Mouse (Mus musculus) forebrain, embryonic 16.5 days (tissue): ENCODE results near the gene Ncoa4. TPM values are rescaled to one million over a fixed set of nuclear protein-coding genes. Genes with fewer than 3 reads are reported as not detected.
"Not testable (repeated sequence)": the region's sequence is repeated elsewhere in the genome, so short reads cannot be mapped to it uniquely, and the experiment has no call there.

Experiments
- ATAC-seq: fragments of 200-750 bp; cut with Nextera tagmentation; 2 replicates; pipeline ENCODE4 v1.8.0; 2017; ENCODE audit warnings: mild to moderate bottlenecking, moderate library complexity
- H3K27ac ChIP-seq: fragments of 300-500 bp; sonication (generic); 2 replicates; pipeline ENCODE4 v1.5.1; 2014; ENCODE audit warnings: low read length, control low read depth
- H3K27me3 ChIP-seq: fragments of 300-500 bp; sonication (generic); replicated peaks from 2 replicates; pipeline ENCODE4 v1.6.1; 2014; ENCODE audit warnings: low read length; ENCODE audit not compliant: control insufficient read depth, insufficient read depth
- H3K36me3 ChIP-seq: fragments of 300-500 bp; sonication (generic); 2 replicates; pipeline ENCODE4 v1.6.1; 2014; ENCODE audit not compliant: control insufficient read depth, insufficient read depth
- H3K4me1 ChIP-seq: fragments of 300-500 bp; sonication (generic); replicated peaks from 2 replicates; pipeline ENCODE4 v1.6.1; 2014; ENCODE audit warnings: low read length; ENCODE audit not compliant: control insufficient read depth, insufficient read depth
- H3K4me2 ChIP-seq: fragments of 300-500 bp; sonication (generic); 2 replicates; pipeline ENCODE4 v1.6.1; 2014; ENCODE audit warnings: mild to moderate bottlenecking, low read length, control low read depth
- H3K4me3 ChIP-seq: fragments of 300-500 bp; sonication (generic); replicated peaks from 2 replicates; pipeline ENCODE4 v1.5.1; 2014; ENCODE audit warnings: mild to moderate bottlenecking, low read length, control low read depth
- H3K9ac ChIP-seq: fragments of 300-500 bp; sonication (generic); replicated peaks from 2 replicates; pipeline ENCODE4 v1.6.1; 2014; ENCODE audit warnings: low read depth, low read length, control low read depth
- H3K9me3 ChIP-seq: fragments of 300-500 bp; sonication (generic); 2 replicates; pipeline ENCODE4 v1.6.1; 2016; ENCODE audit warnings: low read length; ENCODE audit not compliant: control insufficient read depth
- WGBS: fragments of 180-500 bp; shearing (Covaris S2); extraction: QIAGEN DNeasy Blood & Tissue Kit; methylation state at CpG from one replicate; pipeline ENCODE4 v1.1.7; 2014; 5-methylcytosine and 5-hydroxymethylcytosine counted together
- polyA plus RNA-seq: library from polyadenylated mRNA; unstranded; fragments of >200 nt; fragmentation: Nextera tagmentation; extraction: Ambion mirVana; gene quantifications from 2 replicates; pipeline ENCODE4 v1.2.1, GENCODE M21; 2015

Ncoa4 gene
- polyA plus RNA-seq, 1 experiment from 2014 or later = 115 TPM

- Histone ChIP-seq H3K4me2 (no peak overlapping the region), H3K9ac (no peak overlapping the region), H3K27ac (no peak overlapping the region), H3K4me1 (no peaks in the 10 kb centered on the region), H3K36me3 (peaks cover 25% of the 10 kb centered on the region), H3K27me3 (no peaks in the 10 kb centered on the region), H3K9me3 (no peaks in the 10 kb centered on the region), H3K4me3 (no peak overlapping the region)
- 89% methylated on average over 6 of the region's 6 CpGs for WGBS
- ATAC-seq = no peak
Measured at GRCm38 (mm10) chr14:32180861-32181260, 21.2 kb downstream of the Ncoa4 start.

GRCm38 (mm10) chr14:32183846-32184245 lies 24.2 kb downstream of the Ncoa4 start:
- Histone ChIP-seq H3K36me3 (peaks cover 33% of the 10 kb centered on the region), H3K27ac (no peak overlapping the region), H3K4me3 (no peak overlapping the region), H3K9me3 (no peaks in the 10 kb centered on the region), H3K4me2 (no peak overlapping the region), H3K9ac (no peak overlapping the region), H3K27me3 (no peaks in the 10 kb centered on the region), H3K4me1 (no peaks in the 10 kb centered on the region)
- 92% methylated on average over 4 of the region's 4 CpGs for WGBS
- no peak for ATAC-seq

GRCm38 (mm10) chr14:32190627-32191391 lies 31.1 kb downstream of the Ncoa4 start:
- H3K36me3 ChIP-seq = peaks cover 25% of the 10 kb centered on the region
- H3K4me2 ChIP-seq = no peak overlapping the region
- no peaks in the 10 kb centered on the region for H3K4me1 ChIP-seq
- H3K9me3 ChIP-seq = no peaks in the 10 kb centered on the region
- no peaks in the 10 kb centered on the region for H3K27me3 ChIP-seq
- ATAC-seq = no peak
- WGBS = 93% methylated on average over 6 of the region's 6 CpGs
- H3K9ac ChIP-seq = no peak overlapping the region
- no peak overlapping the region for H3K27ac ChIP-seq
- no peak overlapping the region for H3K4me3 ChIP-seq

DNA sequence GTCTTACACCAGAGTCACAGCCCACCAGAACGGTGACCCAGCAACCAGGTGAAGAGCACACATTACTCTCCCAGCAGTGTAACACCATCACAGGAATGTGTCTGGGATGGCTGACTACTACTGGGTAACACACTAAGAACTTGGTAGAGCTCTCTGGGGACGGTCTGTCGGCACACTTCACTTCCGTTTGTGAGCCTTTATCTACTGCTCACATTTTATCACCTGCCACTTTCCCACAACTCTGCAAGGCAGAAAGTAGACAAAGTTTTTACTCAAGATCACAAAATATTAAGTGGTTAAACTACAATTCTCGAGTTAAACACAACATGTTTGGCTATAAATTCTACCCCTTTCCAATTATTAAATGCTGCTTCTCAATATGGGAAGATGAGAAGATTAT lies 32.3 kb downstream of the Ncoa4 start:
- no peaks in the 10 kb centered on the region for H3K4me1 ChIP-seq
- H3K4me2 ChIP-seq = no peak overlapping the region
- no peaks in the 10 kb centered on the region for H3K9me3 ChIP-seq
- peaks cover 25% of the 10 kb centered on the region for H3K36me3 ChIP-seq
- no peak overlapping the region for H3K27ac ChIP-seq
- no peak overlapping the region for H3K9ac ChIP-seq
- H3K4me3 ChIP-seq = no peak overlapping the region
- H3K27me3 ChIP-seq = no peaks in the 10 kb centered on the region
- 96% methylated on average over 5 of the region's 5 CpGs for WGBS
- ATAC-seq = no peak

DNA sequence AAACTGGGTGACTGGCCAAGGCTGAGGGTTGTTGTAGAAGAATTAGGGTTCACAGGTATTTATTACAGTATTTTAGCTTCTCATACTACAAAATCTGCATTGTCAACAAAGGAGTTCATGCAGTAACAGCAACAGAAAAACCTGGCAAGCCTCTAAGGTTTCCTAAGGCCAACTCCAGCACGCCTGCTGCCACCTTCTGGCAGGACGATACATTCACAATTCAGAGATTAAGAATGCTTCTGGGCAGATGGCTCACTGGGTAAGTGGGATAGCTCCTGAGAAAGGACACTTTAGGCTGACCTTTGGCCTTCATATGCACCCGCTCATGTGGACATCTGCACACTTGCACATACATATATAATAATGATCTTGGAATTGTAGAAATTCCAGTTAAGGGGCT lies 32.8 kb downstream of the Ncoa4 start:
- Histone ChIP-seq H3K4me3 (no peak overlapping the region), H3K9me3 (no peaks in the 10 kb centered on the region), H3K27me3 (no peaks in the 10 kb centered on the region), H3K36me3 (peaks cover 28% of the 10 kb centered on the region), H3K4me1 (no peaks in the 10 kb centered on the region), H3K27ac (no peak overlapping the region), H3K9ac (no peak overlapping the region), H3K4me2 (no peak overlapping the region)
- ATAC-seq = no peak
- 40% methylated on average over 3 of the region's 3 CpGs for WGBS

DNA sequence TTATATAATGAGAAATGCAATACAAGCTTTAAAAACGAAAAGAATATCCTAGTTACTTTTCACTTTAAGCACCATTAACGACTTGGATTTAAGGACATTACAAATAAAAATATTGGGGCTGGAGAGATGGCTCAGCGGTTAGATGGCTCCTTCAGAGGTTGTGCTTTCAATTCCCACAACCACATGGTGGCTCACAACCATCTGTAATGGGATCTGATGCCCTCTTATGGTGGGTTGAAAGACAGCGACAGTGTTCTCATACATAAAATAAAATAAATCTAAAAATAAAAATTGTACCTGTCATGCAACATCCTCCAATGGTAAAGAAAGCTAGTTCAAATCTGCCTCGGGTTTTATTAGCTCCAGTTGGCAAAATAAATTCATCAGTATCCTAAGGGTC lies 33.9 kb downstream of the Ncoa4 start:
- ATAC-seq, H3K27ac ChIP-seq, H3K4me1 ChIP-seq, H3K27me3 ChIP-seq, H3K4me3 ChIP-seq, H3K9me3 ChIP-seq, H3K4me2 ChIP-seq, H3K9ac ChIP-seq: not testable (repeated sequence)
- peaks cover 28% of the 10 kb centered on the region for H3K36me3 ChIP-seq
- 83% methylated on average over 5 of the region's 5 CpGs for WGBS

DNA sequence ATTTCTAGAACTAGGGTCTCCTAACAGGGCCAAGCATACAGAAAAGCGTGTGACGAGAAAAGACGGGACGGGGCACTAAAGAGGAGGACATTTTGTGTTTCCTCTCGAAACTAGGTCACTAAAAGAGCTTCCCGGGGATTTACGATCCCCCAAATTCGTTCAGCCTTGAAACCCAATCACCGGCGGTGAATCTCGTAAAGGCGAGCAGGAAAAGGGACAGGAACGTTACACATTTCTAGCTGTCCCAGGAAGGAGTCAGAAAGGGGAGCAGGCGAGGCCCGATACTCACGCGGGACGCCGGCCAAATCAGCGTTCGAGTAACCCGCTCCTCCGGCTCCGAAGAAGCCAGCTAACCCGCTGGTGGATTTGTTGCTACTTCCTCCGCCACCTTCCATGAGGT lies 41.7 kb downstream of the Ncoa4 start:
- Histone ChIP-seq H3K4me2 (peak overlapping the region; percentile 87), H3K27me3 (no peaks in the 10 kb centered on the region), H3K36me3 (peaks cover 10% of the 10 kb centered on the region), H3K27ac (no peak overlapping the region), H3K4me3 (peak overlapping the region; percentile 94), H3K4me1 (peaks cover 22% of the 10 kb centered on the region), H3K9me3 (no peaks in the 10 kb centered on the region), H3K9ac (peak overlapping the region; percentile 54)
- ATAC-seq = peak; percentile 15; the same call in 1 of the 2 replicates
- WGBS = under 1% methylated on average over 22 of the region's 26 CpGs

DNA sequence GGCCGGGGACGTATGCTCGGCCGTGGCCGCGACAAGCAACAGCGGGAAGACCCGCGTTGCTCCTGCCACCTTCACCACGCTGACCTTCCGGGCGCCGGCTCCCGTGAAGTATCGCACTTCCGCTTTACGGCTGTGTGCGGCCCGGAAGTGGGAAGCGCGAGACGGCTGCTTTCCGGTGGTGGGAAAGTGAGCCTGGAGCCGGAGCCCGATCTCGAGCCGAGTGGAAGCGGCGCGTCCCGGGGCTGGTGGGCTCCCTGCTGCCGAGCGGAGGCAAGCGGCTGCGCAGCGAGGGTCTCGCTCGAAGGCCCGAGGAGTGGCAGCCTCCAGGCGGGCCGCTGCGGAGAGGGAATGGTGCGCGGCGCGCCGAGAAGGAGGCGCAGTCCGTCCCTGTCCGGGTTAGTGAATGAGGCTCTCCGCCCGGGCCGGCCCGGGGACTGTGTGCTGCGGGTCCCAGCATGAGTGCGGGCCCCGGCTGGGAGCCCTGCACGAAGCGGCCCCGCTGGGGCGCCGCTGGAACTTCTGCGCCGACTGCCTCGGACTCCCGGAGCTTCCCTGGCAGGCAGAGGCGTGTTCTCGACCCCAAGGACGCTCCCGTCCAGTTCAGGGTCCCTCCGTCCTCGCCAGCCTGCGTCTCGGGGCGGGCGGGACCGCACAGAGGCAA lies 42.3 kb downstream of the Ncoa4 start, which contains the start of the genes Timm23 and Parg:
Timm23 (minus strand) TSS at position 108 of the 661 bp plus-strand sequence.
Parg (plus strand) TSS at position 159 of the 661 bp plus-strand sequence.
- peak within 1 kb of the TSS; percentile 93 for H3K4me2 ChIP-seq
- WGBS = under 1% methylated on average over 77 of the region's 77 CpGs
- peak; percentile 98 for ATAC-seq

DNA sequence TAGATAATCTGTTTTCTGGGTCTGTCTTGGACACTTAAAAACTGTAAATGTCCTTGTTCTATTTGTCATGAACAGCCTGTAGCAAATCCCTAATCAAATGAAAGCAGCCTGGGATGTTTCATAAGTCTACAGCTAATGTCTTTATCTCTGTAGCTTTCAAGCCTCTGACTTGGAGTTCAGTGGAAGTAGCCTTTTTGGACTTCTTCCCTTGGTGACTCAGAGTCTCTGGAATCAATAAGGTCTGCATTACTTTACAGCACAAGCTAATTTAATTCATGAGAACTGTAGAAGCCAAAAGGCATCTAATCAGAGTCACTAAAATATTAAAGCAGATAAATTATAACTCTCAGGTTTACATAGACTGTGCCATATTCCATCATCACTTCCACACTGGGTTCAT lies 66.9 kb downstream of the Ncoa4 start:
- no peak overlapping the region for H3K27ac ChIP-seq
- H3K9ac ChIP-seq = no peak overlapping the region
- no peak overlapping the region for H3K4me2 ChIP-seq
- H3K36me3 ChIP-seq = no peaks in the 10 kb centered on the region
- no peaks in the 10 kb centered on the region for H3K4me1 ChIP-seq
- ATAC-seq = no peak
- H3K27me3 ChIP-seq = no peaks in the 10 kb centered on the region
- H3K9me3 ChIP-seq = no peaks in the 10 kb centered on the region
- no peak overlapping the region for H3K4me3 ChIP-seq

More for the DNA sequence above, 42.3 kb downstream of the Ncoa4 start, which contains the start of the genes Timm23 and Parg:
- H3K4me3 ChIP-seq = peak within 1 kb of the TSS; percentile 94
- H3K27ac ChIP-seq = peak within 1 kb of the TSS; percentile 64; the same call in 1 of the 2 replicates
- peak within 1 kb of the TSS; percentile 80 for H3K9ac ChIP-seq
- peaks cover 8% of the 10 kb centered on the region for H3K36me3 ChIP-seq
- no peaks in the 10 kb centered on the region for H3K27me3 ChIP-seq
- H3K9me3 ChIP-seq = no peaks in the 10 kb centered on the region
- H3K4me1 ChIP-seq = peaks cover 22% of the 10 kb centered on the region
